In genomic region chr17:49530215-49530614, GRCm38 (mm10) we compare ENCODE assay signal across 8 mouse cellular contexts. TPM values are rescaled to one million over a fixed set of nuclear protein-coding genes. Genes with fewer than 3 reads are reported as not detected.
DNase-seq lines count a peak whose midpoint lies in the region; ATAC-seq and TF ChIP-seq lines count a peak whose summit lies in the region.

No protein-coding gene starts in this region.

- peak; percentile 32 for DNase-seq in adrenal gland, adult 2 months
- no peak for DNase-seq in adrenal gland, adult 8-10 months
- peak; percentile 57 for DNase-seq in midbrain, embryonic 10.5 days (ENCODE audit: low spot score)
- DNase-seq in forebrain, postnatal 0 days, result peak; percentile 58
- peak; percentile 81 for DNase-seq in lung, embryonic 14.5 days
- DNase-seq in spleen, postnatal 36 days (ENCODE audit: low spot score in 2 of 2), result no peak

- no peak for TF ChIP-seq POLR2A in bone marrow macrophage, adult 2 months (IDR thresholded peaks at IDR 0.05; ENCODE audit: borderline replicate concordance, low read depth, low read length)

- no peak overlapping the region for H3K4me3 ChIP-seq in midbrain, embryonic 10.5 days
- H3K4me3 ChIP-seq in midbrain, embryonic 13.5 days (replicated peaks), result no peak overlapping the region
- no peak overlapping the region for H3K4me3 ChIP-seq in bone marrow macrophage, adult 2 months (ENCODE audit: insufficient read depth, low read length)
- no peak overlapping the region for H3K4me3 ChIP-seq in forebrain, postnatal 0 days (ENCODE audit: low read depth, low read length)
- no peak overlapping the region for H3K4me3 ChIP-seq in lung, embryonic 14.5 days (ENCODE audit: low read depth, low read length)

- H3K4me2 ChIP-seq in midbrain, embryonic 13.5 days (replicated peaks), result no peak overlapping the region
- no peak overlapping the region for H3K4me2 ChIP-seq in forebrain, postnatal 0 days (ENCODE audit: low read depth)
- no peak overlapping the region for H3K4me2 ChIP-seq in lung, embryonic 14.5 days

- WGBS in midbrain, embryonic 10.5 days, result 17% methylated on average over 3 of the region's 3 CpGs
- 26% methylated on average over 3 of the region's 3 CpGs for WGBS in midbrain, embryonic 13.5 days
- 19% methylated on average over 3 of the region's 3 CpGs for WGBS in forebrain, postnatal 0 days
- 24% methylated on average over 3 of the region's 3 CpGs for WGBS in lung, embryonic 14.5 days

- no peaks in the 10 kb centered on the region for H3K36me3 ChIP-seq in midbrain, embryonic 10.5 days
- H3K36me3 ChIP-seq in midbrain, embryonic 13.5 days, result no peaks in the 10 kb centered on the region
- H3K36me3 ChIP-seq in forebrain, postnatal 0 days (ENCODE audit: insufficient read depth), result no peaks in the 10 kb centered on the region
- 0 out of 2 replicates have a peak, but pooled peaks cover 8% of the 10 kb centered on the region for H3K36me3 ChIP-seq in lung, embryonic 14.5 days (ENCODE audit: insufficient read depth)

- no peak overlapping the region for H3K9ac ChIP-seq in midbrain, embryonic 13.5 days (replicated peaks)
- no peak overlapping the region for H3K9ac ChIP-seq in forebrain, postnatal 0 days
- no peak overlapping the region for H3K9ac ChIP-seq in lung, embryonic 14.5 days

- TF ChIP-seq CTCF in bone marrow macrophage, adult 2 months (IDR thresholded peaks at IDR 0.05; ENCODE audit: low read depth, low read length), result peak; percentile 20; the same call in 1 of the 2 replicates
- peak; percentile 74 for TF ChIP-seq CTCF in forebrain, postnatal 0 days (IDR thresholded peaks at IDR 0.05; ENCODE audit: low read depth)
- peak; percentile 72 for TF ChIP-seq CTCF in lung, embryonic 14.5 days (IDR thresholded peaks at IDR 0.05; ENCODE audit: low read depth)

- H3K9me3 ChIP-seq in midbrain, embryonic 10.5 days (replicated peaks), result no peaks in the 10 kb centered on the region
- H3K9me3 ChIP-seq in midbrain, embryonic 13.5 days, result no peaks in the 10 kb centered on the region
- no peaks in the 10 kb centered on the region for H3K9me3 ChIP-seq in forebrain, postnatal 0 days (ENCODE audit: low read length)
- H3K9me3 ChIP-seq in lung, embryonic 14.5 days (ENCODE audit: low read depth, low read length), result no peaks in the 10 kb centered on the region

- H3K27me3 ChIP-seq in midbrain, embryonic 10.5 days (ENCODE audit: low read depth, poor library complexity, severe bottlenecking), result no peaks in the 10 kb centered on the region
- no peaks in the 10 kb centered on the region for H3K27me3 ChIP-seq in midbrain, embryonic 13.5 days
- no peaks in the 10 kb centered on the region for H3K27me3 ChIP-seq in forebrain, postnatal 0 days (ENCODE audit: insufficient read depth, low read length)
- H3K27me3 ChIP-seq in lung, embryonic 14.5 days (ENCODE audit: insufficient read depth, low read length), result no peaks in the 10 kb centered on the region

- H3K27ac ChIP-seq in midbrain, embryonic 10.5 days (replicated peaks), result no peak overlapping the region
- H3K27ac ChIP-seq in midbrain, embryonic 13.5 days, result no peak overlapping the region
- no peak overlapping the region for H3K27ac ChIP-seq in bone marrow macrophage, adult 2 months (ENCODE audit: insufficient read depth, low read depth, low read length)
- no peak overlapping the region for H3K27ac ChIP-seq in forebrain, postnatal 0 days (ENCODE audit: low read depth, low read length)
- H3K27ac ChIP-seq in lung, embryonic 14.5 days (ENCODE audit: low read depth), result no peak overlapping the region

- H3K4me1 ChIP-seq in midbrain, embryonic 10.5 days, result peaks cover 11% of the 10 kb centered on the region
- peaks cover 8% of the 10 kb centered on the region for H3K4me1 ChIP-seq in midbrain, embryonic 13.5 days (replicated peaks)
- H3K4me1 ChIP-seq in bone marrow macrophage, adult 2 months (ENCODE audit: control insufficient read depth, insufficient read depth, low read length), result no peaks in the 10 kb centered on the region
- H3K4me1 ChIP-seq in forebrain, postnatal 0 days (ENCODE audit: insufficient read depth), result no peaks in the 10 kb centered on the region
- H3K4me1 ChIP-seq in lung, embryonic 14.5 days (ENCODE audit: insufficient read depth), result peaks cover 12% of the 10 kb centered on the region; the same call in 1 of the 2 replicates

- ATAC-seq in midbrain, embryonic 13.5 days, result no peak
- peak; percentile 60; the same call in 1 of the 2 replicates for ATAC-seq in forebrain, postnatal 0 days
- ATAC-seq in lung, embryonic 14.5 days (ENCODE audit: insufficient read depth), result no peak

RNA-seq across cellular contexts. Expression of gene Daam2, which starts 33.9 kb away (rescaled TPM):
- 10 to 100 TPM; 29.8 to 35.9 TPM for total RNA-seq in adrenal gland, adult 2 months (2021)
- polyA plus RNA-seq in adrenal gland, adult 2 months (2012; rRNA removed), result 8.2 and 9.3 TPM in 2 replicates
- 10 to 100 TPM; 30.1 to 38.9 (median 36.7) TPM for total RNA-seq in adrenal gland, adult 8-10 months (2022)
- 0.94 and 1.2 TPM in 2 replicates for polyA plus RNA-seq in midbrain, embryonic 10.5 days (2016; fragmentation: Nextera tagmentation; extraction: Ambion mirVana)
- 1.6 and 1.7 TPM in 2 replicates for polyA plus RNA-seq in midbrain, embryonic 13.5 days (2015; fragmentation: Nextera tagmentation; extraction: Ambion mirVana)
- polyA plus RNA-seq in bone marrow macrophage, adult 2 months (2012; ENCODE audit: insufficient read depth, insufficient read length, missing spikeins), result not detected in 2 replicates
- total RNA-seq in forebrain, postnatal 0 days (2014; rRNA removed), result 7.2 and 10.3 TPM in 2 replicates
- 0.77 and 1.8 TPM in 2 replicates for polyA plus RNA-seq in forebrain, postnatal 0 days (2015; fragmentation: Nextera tagmentation; extraction: Ambion mirVana)
- polyA plus RNA-seq in lung, embryonic 14.5 days (2014; fragmentation: Nextera tagmentation; extraction: Ambion mirVana), result 18.1 and 19.6 TPM in 2 replicates

Comparison
In these comparisons a context has a peak if more than half of its experiments do, and no peak if none do; other contexts are left out.
1. DNase-seq: peak in adrenal gland, adult 2 months (single experiment), midbrain, embryonic 10.5 days (single experiment), forebrain, postnatal 0 days (single experiment) and lung, embryonic 14.5 days (single experiment); none in adrenal gland, adult 8-10 months (single experiment) and spleen, postnatal 36 days (0 of 2).
2. CTCF ChIP-seq: peak in every context shown above with its lines; median percentile 74 in forebrain, postnatal 0 days; 72 in lung, embryonic 14.5 days; 20 in bone marrow macrophage, adult 2 months.